Mouse (Mus musculus): Measurements from ENCODE around the gene Pdik1l.

DNA sequence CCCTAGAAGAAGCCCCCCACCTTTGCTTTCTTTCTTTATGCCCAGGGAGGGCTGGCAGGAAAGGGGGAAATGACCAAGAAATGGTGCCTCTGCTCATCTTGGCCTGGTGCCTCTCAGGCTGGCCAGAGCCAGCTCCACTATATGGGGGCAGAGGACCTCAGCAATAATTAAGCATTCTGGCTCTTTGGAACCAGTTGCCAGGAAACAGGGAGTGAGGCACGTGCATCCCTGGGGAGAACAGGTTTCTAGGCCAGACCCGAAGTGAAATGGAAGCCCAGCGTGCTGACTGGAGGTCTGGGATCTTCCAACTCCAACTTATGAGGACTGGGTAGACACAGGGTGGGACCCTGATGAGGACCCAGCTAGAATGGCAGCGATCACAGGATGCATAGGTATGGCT lies 41.4 kb downstream of the Pdik1l start:
- TF ChIP-seq POLR2A (IDR thresholded peaks at IDR 0.05; ENCODE audit: insufficient read length, low read depth) (no peak), CEBPB (IDR thresholded peaks at IDR 0.05; ENCODE audit: insufficient read depth, poor library complexity, severe bottlenecking) (no peak), POLR2AphosphoS2 (IDR thresholded peaks at IDR 0.05; ENCODE audit: insufficient read length, low read depth) (no peak), E2F4 (IDR thresholded peaks at IDR 0.05; ENCODE audit: insufficient read depth) (no peak)
